Mouse (Mus musculus) olfactory bulb, adult 2 months (tissue): Measurements from ENCODE around the gene Nt5m.

Experiments
- CTCF ChIP-seq: fragments of 200-500 bp; IDR thresholded peaks from 2 replicates; pipeline ENCODE4 v1.5.1; 2012; ENCODE audit warnings: low read depth, mild to moderate bottlenecking, low read length, moderate library complexity; ENCODE audit not compliant: insufficient read depth
- POLR2A ChIP-seq: fragments of 200-500 bp; IDR thresholded peaks from 2 replicates; pipeline ENCODE4 v1.6.1; 2012; ENCODE audit warnings: mild to moderate bottlenecking, low read depth, low read length, moderate library complexity; ENCODE audit not compliant: insufficient read depth

GRCm38 (mm10) chr11:59891854-59892253 lies 52.6 kb downstream of the Nt5m start:
- TF ChIP-seq CTCF (no peak), POLR2A (no peak)
